Mouse (Mus musculus): Measurements from ENCODE around the gene Gm49425. TPM values are rescaled to one million over a fixed set of nuclear protein-coding genes. Genes with fewer than 3 reads are reported as not detected.

Gene Gm49425
- total RNA-seq, 2 experiments from 2014 or later, result not detected

GRCm38 (mm10) chr15:101485911-101486635 lies 31.0 kb downstream of the Gm49425 start:
- no peak for DNase-seq

- no peak for DNase-seq
Measured at GRCm38 (mm10) chr15:101484939-101485338, 32.1 kb downstream of the Gm49425 start.

DNA sequence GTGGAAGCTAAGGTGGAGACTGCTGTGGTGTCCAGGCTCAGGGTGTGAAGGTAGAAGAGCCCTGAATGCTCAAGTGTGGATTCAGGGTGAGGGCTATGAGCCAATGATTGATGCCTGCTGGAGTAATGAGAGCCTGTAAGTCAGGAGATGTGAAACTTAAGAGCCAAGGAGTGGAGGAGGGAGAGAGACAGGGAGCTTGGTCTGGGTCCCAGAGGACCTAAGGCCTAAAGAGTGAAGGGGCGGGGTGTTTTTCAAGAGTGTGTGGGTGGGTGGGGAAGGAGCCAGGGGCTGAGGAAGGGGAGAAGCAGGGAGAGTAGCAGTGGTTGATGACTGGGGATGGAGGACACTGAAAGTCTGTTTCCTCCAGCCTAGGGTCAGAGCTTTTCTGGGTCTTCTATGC lies 33.4 kb downstream of the Gm49425 start:
- DNase-seq, result no peak

DNA sequence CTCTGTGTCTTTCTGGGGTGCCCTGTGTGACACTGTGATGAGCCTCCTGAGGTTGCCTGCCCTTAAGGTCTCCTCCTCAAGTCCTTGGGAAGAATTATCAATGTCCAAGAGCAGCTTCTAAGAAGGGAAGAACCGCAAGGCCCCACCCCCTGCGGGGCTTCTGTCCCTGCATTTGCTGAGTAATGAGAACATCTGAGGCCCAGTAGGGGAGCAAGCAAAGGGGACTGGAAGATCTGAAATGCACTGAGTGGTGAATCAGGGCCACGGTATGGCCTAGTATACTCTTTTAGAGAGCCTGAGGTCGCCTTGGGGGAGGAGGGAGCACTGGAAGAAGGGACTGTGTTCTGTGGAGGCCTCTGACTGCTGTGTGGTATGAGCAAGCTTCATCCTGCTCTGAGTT lies 35.0 kb downstream of the Gm49425 start:
- no peak for DNase-seq

DNA sequence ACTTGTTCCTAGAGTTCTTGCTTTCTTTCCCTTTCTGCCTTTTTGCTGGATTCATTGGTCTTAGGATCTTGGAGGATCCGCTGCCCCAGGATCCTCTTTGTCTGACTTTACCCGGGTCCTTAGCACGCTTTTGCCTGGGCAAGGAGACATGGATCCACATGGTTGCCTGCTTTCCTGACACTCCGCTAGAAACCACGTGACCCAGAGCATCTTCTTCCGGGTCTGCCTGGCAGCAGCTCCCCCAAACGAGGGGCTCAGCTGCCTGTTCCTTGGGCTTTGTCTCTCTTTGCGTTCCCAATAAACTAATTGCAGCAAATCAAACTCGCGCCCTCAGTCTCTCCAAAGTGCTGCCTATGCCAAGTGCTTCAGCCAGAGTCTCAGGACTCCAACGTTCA lies 37.4 kb downstream of the Gm49425 start:
- no peak for DNase-seq

DNA sequence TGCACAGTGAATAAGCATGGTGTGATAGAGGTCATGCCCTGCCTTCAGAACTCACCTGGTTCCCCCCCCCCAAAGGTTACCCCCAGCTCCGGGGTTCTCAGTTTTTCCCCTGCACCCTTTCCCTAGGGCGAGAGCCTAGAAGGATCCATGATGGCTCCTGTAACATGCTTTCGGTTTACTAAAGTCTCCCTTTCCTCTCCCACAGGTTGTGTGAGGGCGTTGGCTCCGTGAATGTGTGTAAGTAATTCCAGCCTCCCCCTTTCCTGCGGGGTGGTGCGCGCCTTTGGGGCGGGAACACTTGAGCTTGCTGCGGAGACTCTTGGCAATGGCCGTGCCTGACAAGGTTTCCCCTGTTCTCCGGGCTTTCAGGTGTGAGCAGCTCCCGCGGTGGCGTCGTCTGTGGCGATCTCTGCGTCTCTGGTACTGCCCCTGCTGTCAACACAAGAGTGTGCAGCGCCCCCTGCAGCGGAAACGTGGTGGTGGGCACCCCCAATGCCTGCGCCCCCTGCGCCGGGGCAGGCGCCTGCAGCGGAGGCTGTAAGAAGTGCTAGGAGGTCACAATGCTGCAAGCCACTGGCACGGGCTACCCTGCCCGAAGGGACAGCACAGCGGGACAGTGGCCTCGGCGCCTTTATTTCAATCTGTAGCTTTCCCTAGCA lies 37.9 kb downstream of the Gm49425 start:
- peak; percentile 72 for DNase-seq

GRCm38 (mm10) chr15:101472952-101473528 lies 44.0 kb downstream of the Gm49425 start, which contains the start of gene Krt86:
Gene Krt86, plus strand, starts transcription at chr15:101473478.
- peak; percentile 60 for DNase-seq

GRCm38 (mm10) chr15:101469093-101469492 lies 48.0 kb downstream of the Gm49425 start:
- DNase-seq, result no peak

Small RNA genes lying within 50 kb of the gene (microRNA-seq; reads per million reads assigned to microRNA genes)
- 0 reads per million in 2 experiments for gene Gm44393

Other genes with a start within 250 kb of the Gm49425 start
- 10 to 100 TPM; 21.7 to 23.3 TPM for gene Atg101, start 233.0 kb downstream of the Gm49425 start, total RNA-seq (2021)
- 1 to 10 TPM; 4.3 to 4.6 TPM for gene 6030408B16Rik, start 224.0 kb downstream of the Gm49425 start, total RNA-seq (2021)
- gene Krt80, start 147.1 kb downstream of the Gm49425 start, total RNA-seq (2021), result 10 to 100 TPM; 10.1 to 11.2 TPM
- 1 to 10 TPM; 9.3 to 10.0 TPM for gene Krt7, start 106.2 kb downstream of the Gm49425 start, total RNA-seq (2021)
- not detected for gene Krt87, start 78.5 kb downstream of the Gm49425 start, total RNA-seq (2021)
- gene Krt88, start 69.5 kb downstream of the Gm49425 start, total RNA-seq (2021), result not detected
- not detected for gene Krt81, start 53.5 kb downstream of the Gm49425 start, total RNA-seq (2021)
- gene Krt86, start 43.8 kb downstream of the Gm49425 start, total RNA-seq (2021), result not detected
- not detected for gene Krt83, start 25.7 kb downstream of the Gm49425 start, total RNA-seq (2021)
- not detected for gene Krt84, start 15.6 kb upstream of the Gm49425 start, total RNA-seq (2021)
- gene Krt82, start 33.4 kb upstream of the Gm49425 start, total RNA-seq (2021), result not detected
- gene Krt90, start 45.7 kb upstream of the Gm49425 start, total RNA-seq (2021), result under 1 TPM in 1 of 2 experiments, not detected in 1; 0.10 TPM
- not detected for gene Krt75, start 56.6 kb upstream of the Gm49425 start, total RNA-seq (2021)
- gene Gm5414, start 110.9 kb upstream of the Gm49425 start, total RNA-seq (2021), result not detected
- gene Gm5478, start 130.1 kb upstream of the Gm49425 start, total RNA-seq (2021), result not detected
- gene Krt6b, start 163.0 kb upstream of the Gm49425 start, total RNA-seq (2021), result under 1 TPM; 0.33 to 0.34 TPM
- gene Krt6a, start 177.0 kb upstream of the Gm49425 start, total RNA-seq (2021), result not detected
- gene Krt5, start 195.6 kb upstream of the Gm49425 start, total RNA-seq (2021), result not detected
- not detected for gene Krt71, start 225.8 kb upstream of the Gm49425 start, total RNA-seq (2021)

All from heart, postnatal 4 days (tissue).